Mouse (Mus musculus) kidney, postnatal 25 days (tissue): ENCODE data around the gene Abca9.

Experiments used
- DNase-seq, 2 experiments: peaks; one replicate each; pipeline ENCODE4 v3.0.0; 2021; ENCODE audit warnings: mixed read lengths in 2 of 2

Abca9 gene

DNA sequence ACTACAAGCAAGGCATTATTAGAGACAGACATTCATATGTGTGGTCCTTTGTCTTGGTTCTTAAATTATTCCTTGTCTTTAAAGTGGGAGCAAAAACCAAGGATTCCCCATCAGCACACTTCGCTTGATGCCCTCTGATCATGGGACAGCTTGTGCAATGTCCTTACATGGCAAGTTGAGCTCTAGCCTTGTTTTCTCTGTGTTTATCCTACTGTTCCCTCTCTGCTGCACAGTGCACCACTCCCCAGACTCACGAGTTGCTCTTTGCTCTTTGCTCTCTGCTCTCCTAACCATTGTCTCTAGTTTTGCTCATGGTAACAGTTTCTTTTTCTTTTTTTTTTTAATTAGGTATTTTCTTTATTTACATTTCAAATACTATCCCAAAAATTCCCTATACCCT is 107.9 kb downstream of the Abca9 start:
- peak; percentile 10 to 55 for DNase-seq

DNA sequence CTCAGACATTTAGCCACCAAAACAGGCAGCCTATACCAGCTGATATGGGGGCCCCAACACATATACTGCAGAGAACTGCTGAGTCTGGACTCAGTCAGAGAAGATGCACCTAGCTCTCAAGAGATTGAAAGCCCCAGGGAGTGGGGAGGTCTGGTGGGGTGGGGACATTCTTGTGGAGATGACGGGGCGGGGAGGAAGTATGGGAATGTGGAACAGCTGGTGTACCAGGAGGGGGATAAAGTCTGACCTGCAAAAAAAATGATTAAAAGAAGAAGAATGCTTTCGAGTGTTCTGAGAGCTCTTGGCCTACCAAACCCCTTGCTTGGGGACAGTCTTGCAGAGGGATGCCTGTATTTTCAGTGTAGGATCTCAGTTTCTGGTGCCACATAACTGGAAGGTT is 114.3 kb downstream of the Abca9 start:
- no peak for DNase-seq
